Mouse (Mus musculus): ENCODE data around the gene Ccdc130. TPM values are rescaled to one million over a fixed set of nuclear protein-coding genes. Genes with fewer than 3 reads are reported as not detected.
"Not testable (repeated sequence)": the region's sequence is repeated elsewhere in the genome, so short reads cannot be mapped to it uniquely, and the experiment has no call there.

The Ccdc130 gene
- 21.4 and 26.6 TPM in 2 replicates for polyA plus RNA-seq (2014; fragmentation: Nextera tagmentation; extraction: Ambion mirVana)

GRCm38 (mm10) chr8:84269950-84270773, at the start of gene Ccdc130:
Gene Ccdc130, minus strand, starts transcription at chr8:84270380.
- H3K27ac ChIP-seq (ENCODE audit: low read depth, low read length) = 0 out of 2 replicates have a peak within 1 kb of the TSS, but pooled peaks have one; percentile 42
- peaks cover 7% of the 10 kb centered on the region; the same call in 1 of the 2 replicates for H3K4me1 ChIP-seq (ENCODE audit: control insufficient read depth, insufficient read depth, low read length)
- H3K4me2 ChIP-seq (ENCODE audit: low read depth) = peak within 1 kb of the TSS; percentile 84
- peak within 1 kb of the TSS; percentile 78 for H3K9ac ChIP-seq (ENCODE audit: low read length)
- DNase-seq (ENCODE audit: low spot score) (peak; percentile 100), ATAC-seq (ENCODE audit: insufficient read depth, low FRiP score, low TSS enrichment) (peak; percentile 99)
- peaks cover 3% of the 10 kb centered on the region; the same call in 1 of the 2 replicates for H3K36me3 ChIP-seq (ENCODE audit: control insufficient read depth, insufficient read depth, low read length)
- H3K9me3 ChIP-seq (ENCODE audit: control insufficient read depth, low read length) = no peaks in the 10 kb centered on the region
- H3K4me3 ChIP-seq (ENCODE audit: low read depth, low read length) = peak within 1 kb of the TSS; percentile 82
- WGBS = under 1% methylated on average over 44 of the region's 44 CpGs
- no peaks in the 10 kb centered on the region for H3K27me3 ChIP-seq (ENCODE audit: control insufficient read depth, insufficient read depth, low read length)

- Histone ChIP-seq H3K4me3 (ENCODE audit: low read depth, low read length) (no peak overlapping the region), H3K27me3 (ENCODE audit: control insufficient read depth, insufficient read depth, low read length) (no peaks in the 10 kb centered on the region), H3K36me3 (ENCODE audit: control insufficient read depth, insufficient read depth, low read length) (no peaks in the 10 kb centered on the region), H3K4me2 (ENCODE audit: low read depth) (no peak overlapping the region), H3K4me1 (ENCODE audit: control insufficient read depth, insufficient read depth, low read length) (no peaks in the 10 kb centered on the region), H3K9me3 (ENCODE audit: control insufficient read depth, low read length) (no peaks in the 10 kb centered on the region), H3K9ac (ENCODE audit: low read length) (no peak overlapping the region), H3K27ac (ENCODE audit: low read depth, low read length) (no peak overlapping the region)
- 43% methylated on average over 3 of the region's 3 CpGs for WGBS
- ATAC-seq (ENCODE audit: insufficient read depth, low FRiP score, low TSS enrichment) (no peak), DNase-seq (ENCODE audit: low spot score) (no peak)
These were observed 38.2 kb upstream of the Ccdc130 start for GRCm38 (mm10) chr8:84308376-84308775.

GRCm38 (mm10) chr8:84303951-84304350, 33.8 kb upstream of the Ccdc130 start:
- Histone ChIP-seq H3K9ac (ENCODE audit: low read length) (no peak overlapping the region), H3K27me3 (ENCODE audit: control insufficient read depth, insufficient read depth, low read length) (no peaks in the 10 kb centered on the region), H3K27ac (ENCODE audit: low read depth, low read length) (no peak overlapping the region), H3K36me3 (ENCODE audit: control insufficient read depth, insufficient read depth, low read length) (no peaks in the 10 kb centered on the region), H3K4me3 (ENCODE audit: low read depth, low read length) (no peak overlapping the region), H3K4me2 (ENCODE audit: low read depth) (no peak overlapping the region), H3K9me3 (ENCODE audit: control insufficient read depth, low read length) (no peaks in the 10 kb centered on the region), H3K4me1 (ENCODE audit: control insufficient read depth, insufficient read depth, low read length) (no peaks in the 10 kb centered on the region)
- DNase-seq (ENCODE audit: low spot score) (no peak), ATAC-seq (ENCODE audit: insufficient read depth, low FRiP score, low TSS enrichment) (no peak)
- 95% methylated on average over 2 of the region's 2 CpGs for WGBS

- no peak for ATAC-seq (ENCODE audit: insufficient read depth, low FRiP score, low TSS enrichment)
- WGBS = 76% methylated on average over 5 of the region's 5 CpGs
These were observed 27.0 kb upstream of the Ccdc130 start for GRCm38 (mm10) chr8:84297029-84297785.

GRCm38 (mm10) chr8:84291688-84292087, 21.5 kb upstream of the Ccdc130 start:
- Histone ChIP-seq H3K9me3 (ENCODE audit: control insufficient read depth, low read length) (no peaks in the 10 kb centered on the region), H3K9ac (ENCODE audit: low read length) (no peak overlapping the region), H3K36me3 (ENCODE audit: control insufficient read depth, insufficient read depth, low read length) (no peaks in the 10 kb centered on the region), H3K27me3 (ENCODE audit: control insufficient read depth, insufficient read depth, low read length) (no peaks in the 10 kb centered on the region), H3K4me3 (ENCODE audit: low read depth, low read length) (no peak overlapping the region), H3K27ac (ENCODE audit: low read depth, low read length) (no peak overlapping the region), H3K4me1 (ENCODE audit: control insufficient read depth, insufficient read depth, low read length) (no peaks in the 10 kb centered on the region), H3K4me2 (ENCODE audit: low read depth) (no peak overlapping the region)
- DNase-seq (ENCODE audit: low spot score) = peak; percentile 66
- WGBS = 25% methylated on average over 8 of the region's 8 CpGs
- ATAC-seq (ENCODE audit: insufficient read depth, low FRiP score, low TSS enrichment) = no peak

More at GRCm38 (mm10) chr8:84297029-84297785, 27.0 kb upstream of the Ccdc130 start:
- no peaks in the 10 kb centered on the region for H3K9me3 ChIP-seq (ENCODE audit: control insufficient read depth, low read length)
- no peak overlapping the region for H3K27ac ChIP-seq (ENCODE audit: low read depth, low read length)
- no peaks in the 10 kb centered on the region for H3K36me3 ChIP-seq (ENCODE audit: control insufficient read depth, insufficient read depth, low read length)
- no peak overlapping the region for H3K9ac ChIP-seq (ENCODE audit: low read length)
- H3K4me2 ChIP-seq (ENCODE audit: low read depth) = no peak overlapping the region
- no peak overlapping the region for H3K4me3 ChIP-seq (ENCODE audit: low read depth, low read length)
- no peaks in the 10 kb centered on the region for H3K4me1 ChIP-seq (ENCODE audit: control insufficient read depth, insufficient read depth, low read length)
- H3K27me3 ChIP-seq (ENCODE audit: control insufficient read depth, insufficient read depth, low read length) = no peaks in the 10 kb centered on the region
- no peak for DNase-seq (ENCODE audit: low spot score)

- no peak for DNase-seq (ENCODE audit: low spot score)
- no peak for ATAC-seq (ENCODE audit: insufficient read depth, low FRiP score, low TSS enrichment)
These were observed 20.9 kb upstream of the Ccdc130 start for GRCm38 (mm10) chr8:84291086-84291485.

GRCm38 (mm10) chr8:84288892-84289291, 18.7 kb upstream of the Ccdc130 start:
- H3K27me3 ChIP-seq (ENCODE audit: control insufficient read depth, insufficient read depth, low read length) = no peaks in the 10 kb centered on the region
- DNase-seq (ENCODE audit: low spot score) (peak; percentile 39), ATAC-seq (ENCODE audit: insufficient read depth, low FRiP score, low TSS enrichment) (no peak)
- no peaks in the 10 kb centered on the region for H3K36me3 ChIP-seq (ENCODE audit: control insufficient read depth, insufficient read depth, low read length)
- H3K27ac ChIP-seq (ENCODE audit: low read depth, low read length) = no peak overlapping the region
- WGBS = 62% methylated on average over 2 of the region's 2 CpGs
- no peak overlapping the region for H3K4me2 ChIP-seq (ENCODE audit: low read depth)
- no peak overlapping the region for H3K9ac ChIP-seq (ENCODE audit: low read length)
- no peak overlapping the region for H3K4me3 ChIP-seq (ENCODE audit: low read depth, low read length)
- no peaks in the 10 kb centered on the region for H3K9me3 ChIP-seq (ENCODE audit: control insufficient read depth, low read length)
- H3K4me1 ChIP-seq (ENCODE audit: control insufficient read depth, insufficient read depth, low read length) = no peaks in the 10 kb centered on the region

More at GRCm38 (mm10) chr8:84291086-84291485, 20.9 kb upstream of the Ccdc130 start:
- no peak overlapping the region for H3K4me3 ChIP-seq (ENCODE audit: low read depth, low read length)
- H3K27me3 ChIP-seq (ENCODE audit: control insufficient read depth, insufficient read depth, low read length) = no peaks in the 10 kb centered on the region
- no peak overlapping the region for H3K4me2 ChIP-seq (ENCODE audit: low read depth)
- no peaks in the 10 kb centered on the region for H3K4me1 ChIP-seq (ENCODE audit: control insufficient read depth, insufficient read depth, low read length)
- H3K9me3 ChIP-seq (ENCODE audit: control insufficient read depth, low read length) = no peaks in the 10 kb centered on the region
- H3K9ac ChIP-seq (ENCODE audit: low read length) = no peak overlapping the region
- H3K36me3 ChIP-seq (ENCODE audit: control insufficient read depth, insufficient read depth, low read length) = no peaks in the 10 kb centered on the region
- H3K27ac ChIP-seq (ENCODE audit: low read depth, low read length) = no peak overlapping the region
- 73% methylated on average over 5 of the region's 5 CpGs for WGBS

GRCm38 (mm10) chr8:84285665-84286064, 15.5 kb upstream of the Ccdc130 start:
- not testable (repeated sequence) for H3K9ac ChIP-seq (ENCODE audit: low read length); H3K4me1 ChIP-seq (ENCODE audit: control insufficient read depth, insufficient read depth, low read length); H3K36me3 ChIP-seq (ENCODE audit: control insufficient read depth, insufficient read depth, low read length); H3K27ac ChIP-seq (ENCODE audit: low read depth, low read length); H3K9me3 ChIP-seq (ENCODE audit: control insufficient read depth, low read length); H3K4me2 ChIP-seq (ENCODE audit: low read depth); ATAC-seq (ENCODE audit: insufficient read depth, low FRiP score, low TSS enrichment); H3K4me3 ChIP-seq (ENCODE audit: low read depth, low read length); H3K27me3 ChIP-seq (ENCODE audit: control insufficient read depth, insufficient read depth, low read length)
- 59% methylated on average over 5 of the region's 5 CpGs for WGBS
- DNase-seq (ENCODE audit: low spot score) = peak; percentile 27

Measured in neural tube, embryonic 11.5 days (tissue).